Mouse (Mus musculus): ENCODE data around the gene Gm49398.

Gene Gm49398

GRCm38 (mm10) chr13:61288739-61289138 lies at the start of gene Gm49398:
TSS of gene Gm49398 (minus strand) at chr13:61288839.
- no peak for DNase-seq

GRCm38 (mm10) chr13:61255258-61255657 lies 33.4 kb downstream of the Gm49398 start, which contains the start of gene Cts8:
TSS of gene Cts8 (minus strand) at chr13:61255358.
- DNase-seq: no peak

GRCm38 (mm10) chr13:61241076-61241947 lies 47.3 kb downstream of the Gm49398 start:
- peak; percentile 34 for DNase-seq

- no peak for DNase-seq
Measured at GRCm38 (mm10) chr13:61203310-61203709, 85.3 kb downstream of the Gm49398 start, which contains the start of gene Cts6. TSS of gene Cts6 (minus strand) at chr13:61203410.
